Mouse (Mus musculus) right cerebral cortex, postnatal 10 days (tissue): ENCODE results near the gene Tgfb1.

ENCODE experiments used
- DNase-seq, 2 experiments: peaks; one replicate each; pipeline ENCODE4 v3.0.0; 2021; ENCODE audit warnings: low spot score in 2 of 2

The Tgfb1 gene

DNA sequence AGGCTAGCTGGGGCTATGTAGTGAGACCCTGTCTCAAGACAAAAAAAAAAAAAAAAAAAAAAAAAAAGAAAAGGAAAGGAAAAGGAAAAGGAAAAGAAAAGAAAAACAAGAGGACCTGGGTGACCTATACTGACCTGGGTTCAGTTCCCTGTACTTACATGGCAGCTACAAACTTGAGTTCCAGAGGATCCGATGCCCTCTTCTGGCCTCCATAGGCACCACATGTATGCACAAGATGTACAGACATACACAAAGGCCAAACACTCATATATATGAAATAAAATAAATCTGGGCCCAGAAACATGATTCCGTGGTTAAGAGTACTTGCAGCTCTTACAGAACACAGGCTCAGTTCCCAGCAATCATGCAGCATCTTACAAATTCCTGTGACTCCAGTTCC lies 50.1 kb downstream of the Tgfb1 start:
- no peak for DNase-seq

- no peak for DNase-seq
These were observed 51.5 kb downstream of the Tgfb1 start for GRCm38 (mm10) chr7:25738277-25738676.

GRCm38 (mm10) chr7:25746844-25747243 lies 60.0 kb downstream of the Tgfb1 start:
- DNase-seq, result no peak

DNA sequence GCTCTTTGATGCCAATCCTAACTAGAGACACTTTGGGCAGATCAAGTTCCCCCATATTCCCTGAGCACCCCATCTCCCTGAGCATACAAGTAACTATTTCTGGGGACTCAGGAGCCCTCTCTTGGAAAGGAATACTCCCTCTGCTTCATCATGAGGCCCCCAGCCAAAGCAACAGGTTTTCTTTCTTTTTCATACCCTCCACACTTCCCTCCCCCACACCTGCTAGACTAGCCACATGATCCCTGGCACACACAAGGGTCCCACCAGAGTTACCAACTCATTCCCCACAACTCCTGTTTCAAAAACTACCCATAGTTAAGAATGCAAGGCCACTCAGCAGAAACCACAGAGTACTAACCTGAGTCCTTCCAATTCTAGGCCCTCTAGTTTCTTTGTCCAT lies 66.3 kb downstream of the Tgfb1 start:
- DNase-seq, result no peak

GRCm38 (mm10) chr7:25753643-25754438 lies 67.0 kb downstream of the Tgfb1 start:
- DNase-seq, result peak; percentile 42 to 47

- DNase-seq, result no peak
These were observed 67.6 kb downstream of the Tgfb1 start for GRCm38 (mm10) chr7:25754439-25754737.
